Mouse (Mus musculus): ENCODE data around the gene Camkv. TPM values are rescaled to one million over a fixed set of nuclear protein-coding genes. Genes with fewer than 3 reads are reported as not detected.

The Camkv gene
- polyA plus RNA-seq, 1 experiment from 2014 or later = 121 TPM

GRCm38 (mm10) chr9:107963700-107964099 is 28.2 kb downstream of the Camkv start:
- no peak for ATAC-seq
- no peak overlapping the region for H3K4me2 ChIP-seq (ENCODE audit: low read length)
- H3K9ac ChIP-seq (ENCODE audit: low read depth, low read length) = no peak overlapping the region
- H3K4me3 ChIP-seq (ENCODE audit: low read depth, low read length) = no peak overlapping the region
- H3K36me3 ChIP-seq (ENCODE audit: control insufficient read depth, insufficient read depth, low read length) = no peaks in the 10 kb centered on the region
- no peaks in the 10 kb centered on the region for H3K9me3 ChIP-seq (replicated peaks; ENCODE audit: control insufficient read depth, low read length, poor library complexity, severe bottlenecking)
- no peaks in the 10 kb centered on the region for H3K27me3 ChIP-seq (ENCODE audit: control insufficient read depth, insufficient read depth, low read depth, low read length)
- no peak overlapping the region for H3K27ac ChIP-seq (ENCODE audit: low read length)
- WGBS = 26% methylated on average over 5 of the region's 5 CpGs
- H3K4me1 ChIP-seq (ENCODE audit: control insufficient read depth, insufficient read depth, low read length) = peaks cover 21% of the 10 kb centered on the region

- ATAC-seq = no peak
- Histone ChIP-seq H3K27ac (ENCODE audit: low read length) (no peak overlapping the region), H3K9ac (ENCODE audit: low read depth, low read length) (no peak overlapping the region), H3K27me3 (ENCODE audit: control insufficient read depth, insufficient read depth, low read depth, low read length) (no peaks in the 10 kb centered on the region), H3K36me3 (ENCODE audit: control insufficient read depth, insufficient read depth, low read length) (no peaks in the 10 kb centered on the region), H3K4me2 (ENCODE audit: low read length) (no peak overlapping the region), H3K9me3 (replicated peaks; ENCODE audit: control insufficient read depth, low read length, poor library complexity, severe bottlenecking) (no peaks in the 10 kb centered on the region), H3K4me3 (ENCODE audit: low read depth, low read length) (no peak overlapping the region), H3K4me1 (ENCODE audit: control insufficient read depth, insufficient read depth, low read length) (peaks cover 21% of the 10 kb centered on the region)
- WGBS = 95% methylated on average over 9 of the region's 9 CpGs
Measured at GRCm38 (mm10) chr9:107964681-107965080, 29.2 kb downstream of the Camkv start.

DNA sequence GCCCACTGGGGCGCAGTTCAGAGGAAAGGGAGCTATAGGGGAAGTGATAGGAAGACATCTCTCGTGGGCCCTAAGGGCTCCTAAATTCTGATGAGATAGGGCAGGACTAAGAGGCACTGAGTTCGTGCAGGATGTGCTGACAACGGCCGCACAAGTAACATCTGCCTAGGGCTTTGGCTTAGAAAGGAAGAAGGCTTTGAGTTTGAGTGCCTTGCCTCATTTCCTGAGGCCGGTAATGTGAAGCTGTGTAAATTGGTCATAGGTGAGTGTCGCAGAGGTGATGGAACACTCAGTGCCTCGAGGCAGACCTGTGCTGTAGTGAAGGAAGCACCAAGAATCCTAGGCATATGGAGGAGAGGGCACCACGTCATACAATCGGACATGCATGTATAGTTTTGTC is 31.2 kb downstream of the Camkv start:
- no peak for ATAC-seq
- Histone ChIP-seq H3K4me3 (ENCODE audit: low read depth, low read length) (no peak overlapping the region), H3K9ac (ENCODE audit: low read depth, low read length) (no peak overlapping the region), H3K27me3 (ENCODE audit: control insufficient read depth, insufficient read depth, low read depth, low read length) (no peaks in the 10 kb centered on the region), H3K4me2 (ENCODE audit: low read length) (no peak overlapping the region), H3K36me3 (ENCODE audit: control insufficient read depth, insufficient read depth, low read length) (0 out of 2 replicates have a peak, but pooled peaks cover 2% of the 10 kb centered on the region), H3K9me3 (replicated peaks; ENCODE audit: control insufficient read depth, low read length, poor library complexity, severe bottlenecking) (no peaks in the 10 kb centered on the region), H3K27ac (ENCODE audit: low read length) (no peak overlapping the region), H3K4me1 (ENCODE audit: control insufficient read depth, insufficient read depth, low read length) (peaks cover 8% of the 10 kb centered on the region)
- WGBS = 91% methylated on average over 10 of the region's 10 CpGs

DNA sequence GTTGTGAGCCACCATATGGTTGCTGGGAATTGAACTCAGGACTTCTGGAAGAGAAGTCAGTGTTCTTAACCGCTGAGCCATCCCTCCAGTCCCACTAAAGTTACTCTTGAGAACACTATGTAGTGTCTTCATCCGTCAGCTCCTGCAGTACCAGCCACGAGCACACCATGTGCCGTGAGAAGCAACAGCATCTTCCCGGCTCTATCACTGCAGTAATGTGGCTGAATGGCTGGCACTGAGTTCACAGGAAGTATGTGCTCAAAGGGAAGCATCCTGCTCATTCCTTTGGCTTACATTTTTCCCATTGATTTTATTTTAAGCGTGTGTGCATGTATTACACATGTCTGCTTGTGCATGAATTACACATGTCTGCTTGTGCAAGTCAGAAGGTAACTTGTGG is 32.0 kb downstream of the Camkv start:
- H3K4me1 ChIP-seq (ENCODE audit: control insufficient read depth, insufficient read depth, low read length) = peaks cover under 1% of the 10 kb centered on the region; the same call in 1 of the 2 replicates
- H3K4me2 ChIP-seq (ENCODE audit: low read length) = no peak overlapping the region
- H3K27ac ChIP-seq (ENCODE audit: low read length) = no peak overlapping the region
- 90% methylated on average over 6 of the region's 6 CpGs for WGBS
- no peak for ATAC-seq
- no peaks in the 10 kb centered on the region for H3K27me3 ChIP-seq (ENCODE audit: control insufficient read depth, insufficient read depth, low read depth, low read length)
- H3K36me3 ChIP-seq (ENCODE audit: control insufficient read depth, insufficient read depth, low read length) = 0 out of 2 replicates have a peak, but pooled peaks cover 2% of the 10 kb centered on the region
- H3K9me3 ChIP-seq (replicated peaks; ENCODE audit: control insufficient read depth, low read length, poor library complexity, severe bottlenecking) = no peaks in the 10 kb centered on the region
- no peak overlapping the region for H3K9ac ChIP-seq (ENCODE audit: low read depth, low read length)
- H3K4me3 ChIP-seq (ENCODE audit: low read depth, low read length) = no peak overlapping the region

GRCm38 (mm10) chr9:107968531-107968930 is 33.1 kb downstream of the Camkv start:
- no peaks in the 10 kb centered on the region for H3K27me3 ChIP-seq (ENCODE audit: control insufficient read depth, insufficient read depth, low read depth, low read length)
- no peak overlapping the region for H3K4me2 ChIP-seq (ENCODE audit: low read length)
- 0 out of 2 replicates have a peak, but pooled peaks cover 2% of the 10 kb centered on the region for H3K36me3 ChIP-seq (ENCODE audit: control insufficient read depth, insufficient read depth, low read length)
- H3K9ac ChIP-seq (ENCODE audit: low read depth, low read length) = no peak overlapping the region
- ATAC-seq = no peak
- H3K9me3 ChIP-seq (replicated peaks; ENCODE audit: control insufficient read depth, low read length, poor library complexity, severe bottlenecking) = no peaks in the 10 kb centered on the region
- no peak overlapping the region for H3K4me3 ChIP-seq (ENCODE audit: low read depth, low read length)
- no peak overlapping the region for H3K27ac ChIP-seq (ENCODE audit: low read length)
- 94% methylated on average over 7 of the region's 7 CpGs for WGBS
- H3K4me1 ChIP-seq (ENCODE audit: control insufficient read depth, insufficient read depth, low read length) = no peaks in the 10 kb centered on the region

GRCm38 (mm10) chr9:107970311-107970710 is 34.8 kb downstream of the Camkv start:
- WGBS = 91% methylated on average over 5 of the region's 5 CpGs
- H3K9ac ChIP-seq (ENCODE audit: low read depth, low read length) = no peak overlapping the region
- H3K9me3 ChIP-seq (replicated peaks; ENCODE audit: control insufficient read depth, low read length, poor library complexity, severe bottlenecking) = no peaks in the 10 kb centered on the region
- ATAC-seq = no peak
- H3K36me3 ChIP-seq (ENCODE audit: control insufficient read depth, insufficient read depth, low read length) = 0 out of 2 replicates have a peak, but pooled peaks cover 2% of the 10 kb centered on the region
- no peak overlapping the region for H3K4me2 ChIP-seq (ENCODE audit: low read length)
- no peaks in the 10 kb centered on the region for H3K4me1 ChIP-seq (ENCODE audit: control insufficient read depth, insufficient read depth, low read length)
- H3K27ac ChIP-seq (ENCODE audit: low read length) = no peak overlapping the region
- H3K4me3 ChIP-seq (ENCODE audit: low read depth, low read length) = no peak overlapping the region
- no peaks in the 10 kb centered on the region for H3K27me3 ChIP-seq (ENCODE audit: control insufficient read depth, insufficient read depth, low read depth, low read length)

DNA sequence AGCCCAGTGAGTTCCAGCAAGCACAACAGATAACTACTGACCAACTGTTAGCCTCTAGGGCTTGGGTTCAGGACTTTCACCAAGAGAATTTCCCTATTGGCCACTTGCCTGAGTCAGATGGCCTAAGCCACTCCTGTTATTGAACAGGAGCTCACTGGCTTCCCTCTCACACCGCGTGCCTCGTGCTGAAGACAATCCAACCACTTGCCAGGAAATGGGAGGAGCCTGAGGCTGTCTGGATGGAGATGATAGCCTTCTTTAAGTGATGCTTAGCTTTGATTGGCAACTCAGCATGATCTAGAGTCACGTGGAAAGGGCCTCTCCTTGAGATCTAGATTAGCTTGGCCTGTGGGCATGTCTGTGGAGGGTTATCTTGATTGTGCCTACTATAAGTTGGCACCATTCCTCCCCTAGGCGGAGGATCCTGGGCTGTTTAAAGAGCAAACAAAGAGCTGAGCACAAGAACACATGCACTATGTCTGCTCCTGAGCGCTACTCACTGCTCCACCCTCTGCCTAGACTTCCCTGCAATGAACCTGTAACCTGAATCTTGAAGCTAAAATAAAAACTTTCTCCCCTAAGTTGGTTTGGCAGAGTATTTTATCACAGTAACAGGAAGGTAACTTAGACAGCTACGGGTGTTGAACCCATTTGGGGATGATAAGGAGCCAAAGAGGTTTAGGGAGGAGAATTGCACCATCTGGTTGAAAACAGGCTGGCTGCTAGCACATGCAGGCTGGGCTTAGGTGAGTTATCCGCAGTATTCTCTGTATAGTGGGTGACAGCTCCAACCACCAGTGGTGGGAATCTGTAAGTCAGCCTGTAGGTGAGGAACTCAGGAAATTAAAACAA is 36.4 kb downstream of the Camkv start:
- WGBS = 87% methylated on average over 8 of the region's 8 CpGs
- Histone ChIP-seq H3K27ac (ENCODE audit: low read length) (no peak overlapping the region), H3K4me3 (ENCODE audit: low read depth, low read length) (no peak overlapping the region), H3K9me3 (replicated peaks; ENCODE audit: control insufficient read depth, low read length, poor library complexity, severe bottlenecking) (no peaks in the 10 kb centered on the region), H3K27me3 (ENCODE audit: control insufficient read depth, insufficient read depth, low read depth, low read length) (no peaks in the 10 kb centered on the region), H3K4me1 (ENCODE audit: control insufficient read depth, insufficient read depth, low read length) (no peaks in the 10 kb centered on the region), H3K9ac (ENCODE audit: low read depth, low read length) (no peak overlapping the region), H3K36me3 (ENCODE audit: control insufficient read depth, insufficient read depth, low read length) (0 out of 2 replicates have a peak, but pooled peaks cover 2% of the 10 kb centered on the region), H3K4me2 (ENCODE audit: low read length) (no peak overlapping the region)
- ATAC-seq = no peak

DNA sequence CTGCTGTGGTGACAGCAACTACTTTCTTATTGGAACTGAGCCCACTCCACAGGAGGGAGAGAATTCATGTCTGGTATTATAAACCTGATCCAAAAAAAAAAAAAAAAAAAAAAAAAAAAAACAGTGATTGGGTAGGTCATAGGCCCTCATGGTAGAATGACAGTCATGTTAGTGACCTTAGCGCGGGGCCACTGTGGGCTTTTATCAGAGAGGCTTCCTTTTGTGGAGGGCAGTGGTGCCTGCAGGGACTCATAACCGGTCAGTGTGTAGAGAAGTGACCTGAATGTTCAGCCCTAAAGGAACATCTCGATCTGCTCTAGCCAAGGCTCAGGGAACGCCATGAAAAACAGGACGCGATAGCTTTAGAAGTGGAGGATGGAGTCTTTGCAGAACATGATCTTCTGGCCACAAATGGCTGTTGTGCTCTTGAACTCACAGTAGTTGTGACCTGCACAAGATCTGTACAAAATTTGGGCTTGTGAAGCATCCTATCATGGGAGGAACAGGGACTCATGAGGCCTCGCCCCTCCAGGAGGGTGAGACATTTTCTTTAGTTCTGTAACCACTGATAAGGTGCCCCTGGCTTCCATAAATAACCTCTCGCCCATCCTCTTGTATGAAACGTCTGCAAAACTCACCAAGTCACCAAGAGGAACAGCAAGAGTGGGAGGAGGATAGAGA is 39.2 kb downstream of the Camkv start:
- Histone ChIP-seq H3K4me3 (ENCODE audit: low read depth, low read length) (no peak overlapping the region), H3K9me3 (replicated peaks; ENCODE audit: control insufficient read depth, low read length, poor library complexity, severe bottlenecking) (no peaks in the 10 kb centered on the region), H3K27me3 (ENCODE audit: control insufficient read depth, insufficient read depth, low read depth, low read length) (no peaks in the 10 kb centered on the region), H3K36me3 (ENCODE audit: control insufficient read depth, insufficient read depth, low read length) (0 out of 2 replicates have a peak, but pooled peaks cover 2% of the 10 kb centered on the region), H3K4me2 (ENCODE audit: low read length) (no peak overlapping the region), H3K9ac (ENCODE audit: low read depth, low read length) (no peak overlapping the region), H3K4me1 (ENCODE audit: control insufficient read depth, insufficient read depth, low read length) (no peaks in the 10 kb centered on the region), H3K27ac (ENCODE audit: low read length) (no peak overlapping the region)
- no peak for ATAC-seq
- WGBS = 86% methylated on average over 10 of the region's 10 CpGs
